Mouse (Mus musculus) cerebellum, adult 11 months (tissue): Measurements from ENCODE around the gene Snhg11.
A peak's percentile ranks its signal among the peaks of the same experiment; 100 is the strongest.

Experiments
- DNase-seq: peaks from one replicate; pipeline ENCODE4 v3.0.0; 2022

Gene Snhg11

GRCm38 (mm10) chr2:158375443-158376122 lies at the start of gene Snhg11:
Gene Snhg11, plus strand, starts transcription at chr2:158375638.
- peak; percentile 89 for DNase-seq

- no peak for DNase-seq
These were observed 41.1 kb upstream of the Snhg11 start for GRCm38 (mm10) chr2:158334356-158334755.

DNA sequence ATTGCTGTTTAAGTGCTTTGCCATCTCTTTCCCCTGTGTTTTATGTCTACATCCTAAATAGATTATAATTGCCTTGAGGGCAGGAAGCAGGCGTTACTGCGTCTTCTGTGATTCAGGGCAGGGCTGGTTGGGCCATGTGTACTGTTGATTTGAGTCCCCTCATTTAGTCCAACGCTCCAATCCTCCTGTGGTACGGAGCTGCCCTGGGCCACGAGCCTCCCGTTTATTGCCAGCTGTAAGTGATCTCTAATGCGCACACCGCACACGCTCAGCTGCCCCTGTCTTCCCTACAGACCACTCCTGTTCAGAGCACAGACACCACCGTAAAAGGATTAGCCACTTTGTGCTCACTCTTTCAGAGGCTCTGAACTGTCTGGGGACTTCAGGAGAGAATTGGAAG lies 37.7 kb upstream of the Snhg11 start:
- no peak for DNase-seq

DNA sequence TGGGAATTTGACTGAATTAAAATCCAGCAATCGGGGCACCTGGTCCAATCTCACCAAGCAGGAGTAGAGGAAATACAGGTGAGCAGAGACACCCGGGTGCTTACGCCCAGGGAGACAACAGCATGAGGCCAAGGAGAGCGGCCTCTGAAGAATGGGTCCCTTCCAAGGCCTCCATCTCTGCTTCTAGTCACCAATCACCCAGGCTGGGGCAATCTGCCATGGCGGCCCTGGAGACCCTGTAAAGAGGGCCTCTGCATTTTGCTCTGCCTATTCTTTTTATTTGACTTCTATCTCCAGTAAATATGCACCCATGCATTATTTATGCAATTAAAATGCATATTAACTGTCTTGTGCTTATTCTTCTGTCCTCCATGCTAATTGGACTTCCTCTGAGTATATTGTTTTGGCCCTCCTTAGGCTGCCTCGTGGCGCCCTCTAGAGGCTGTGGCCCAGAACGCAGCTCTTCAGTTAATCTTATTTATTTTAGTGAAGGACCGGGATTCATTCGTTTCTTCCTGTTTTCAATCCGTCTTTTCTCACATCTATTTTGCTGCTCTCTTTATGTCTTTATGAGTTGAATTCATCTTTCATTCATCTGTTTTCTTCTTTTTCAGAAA lies 35.4 kb upstream of the Snhg11 start:
- peak; percentile 33 for DNase-seq

GRCm38 (mm10) chr2:158341324-158341723 lies 34.1 kb upstream of the Snhg11 start:
- no peak for DNase-seq

DNA sequence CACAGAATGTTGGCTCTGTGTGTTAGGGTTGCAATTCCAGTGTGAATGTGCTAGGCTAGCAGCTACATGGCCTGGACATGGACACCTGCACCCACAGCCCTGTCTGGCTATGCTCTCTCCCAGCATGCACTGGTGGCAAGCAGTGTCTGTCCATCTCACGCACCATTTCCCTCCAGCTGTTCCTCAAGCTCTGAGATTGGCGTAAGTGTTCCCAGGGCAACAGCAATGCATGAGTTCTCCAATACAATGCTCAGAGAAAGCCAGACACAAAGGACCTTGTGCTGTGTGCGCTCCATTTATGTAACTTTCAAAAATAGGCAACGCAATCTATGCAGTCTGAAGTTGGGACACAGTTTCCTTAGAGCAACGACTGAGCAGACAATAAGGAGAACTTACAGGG lies 31.9 kb upstream of the Snhg11 start:
- no peak for DNase-seq

DNA sequence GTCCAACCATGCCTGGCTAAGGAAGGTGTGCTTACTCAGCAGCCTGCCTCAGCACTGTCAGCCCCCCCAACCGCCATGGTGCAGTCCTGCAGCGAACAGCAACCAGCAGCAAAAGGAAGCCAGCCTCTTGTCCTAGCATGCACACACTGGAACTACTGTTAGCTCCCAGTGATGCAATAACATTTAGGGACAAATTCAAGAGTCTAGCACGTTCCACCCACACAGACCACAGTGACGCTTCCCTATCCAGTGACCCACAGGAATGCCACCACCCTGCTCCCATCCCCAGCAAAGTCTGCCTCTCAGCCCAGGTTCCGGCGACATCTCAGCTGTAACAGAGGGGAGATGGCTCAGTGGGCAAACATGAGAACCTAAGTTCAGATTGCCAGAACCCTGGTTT lies 29.0 kb upstream of the Snhg11 start:
- DNase-seq, result no peak

- DNase-seq, result peak; percentile 53
These were observed 27.6 kb upstream of the Snhg11 start for GRCm38 (mm10) chr2:158347868-158348267.

GRCm38 (mm10) chr2:158352801-158353520 lies 22.5 kb upstream of the Snhg11 start:
- no peak for DNase-seq

DNA sequence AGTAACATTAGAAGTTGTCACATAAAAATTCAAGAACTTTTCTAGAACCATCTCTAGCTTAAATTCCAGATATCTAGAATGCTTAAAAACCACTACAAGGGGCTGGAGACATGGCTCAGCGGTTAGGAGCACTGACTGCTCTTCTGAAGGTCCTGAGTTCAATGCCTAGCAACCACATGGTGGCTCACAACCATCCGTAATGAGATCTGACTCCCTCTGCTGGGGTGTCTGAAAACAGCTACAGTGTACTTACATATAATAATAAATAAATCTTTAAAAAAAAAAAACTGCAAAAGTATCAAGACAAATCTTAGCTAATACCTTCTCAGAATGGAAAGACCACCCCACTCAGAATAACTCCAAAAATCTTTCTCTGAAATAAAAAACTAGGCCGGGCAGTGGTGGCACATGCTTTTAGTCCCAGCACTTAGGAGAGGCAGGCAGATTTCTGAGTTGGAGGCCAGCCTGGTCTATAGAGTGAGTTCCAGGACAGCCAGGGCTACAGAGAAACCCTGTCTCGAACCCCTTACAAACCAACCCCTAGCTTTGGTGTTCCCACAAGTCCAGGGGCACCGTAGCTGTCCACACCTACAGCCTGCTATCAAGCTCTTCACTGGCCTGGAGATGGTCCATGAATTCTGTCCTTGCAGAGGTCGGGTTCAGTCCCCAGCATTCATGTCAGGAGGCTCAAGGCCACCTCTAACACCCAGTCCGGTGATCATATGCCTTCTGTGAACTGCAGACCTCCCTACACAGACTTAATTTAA lies 20.9 kb upstream of the Snhg11 start:
- no peak for DNase-seq

- no peak for DNase-seq
These were observed 20.2 kb upstream of the Snhg11 start for GRCm38 (mm10) chr2:158355238-158355637.

DNA sequence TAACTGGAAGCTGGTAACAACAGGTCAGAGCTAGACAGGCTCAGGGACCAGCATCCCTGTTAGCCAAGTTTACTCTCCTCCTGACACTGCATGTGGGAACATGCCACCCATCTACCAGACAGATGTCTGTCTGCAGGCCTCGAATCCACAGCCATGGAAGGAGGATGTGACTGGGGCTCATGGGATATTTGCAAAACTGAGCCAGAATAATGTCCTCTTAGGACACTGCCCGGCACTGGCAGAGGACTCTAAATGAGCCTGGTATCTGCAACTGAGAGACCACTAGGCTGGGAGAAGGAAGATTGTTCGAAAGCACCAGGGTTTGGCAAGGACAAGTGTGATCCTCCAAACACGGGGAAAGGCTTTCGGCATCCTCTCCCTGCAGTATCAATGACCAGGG lies 19.3 kb upstream of the Snhg11 start:
- DNase-seq, result no peak

DNA sequence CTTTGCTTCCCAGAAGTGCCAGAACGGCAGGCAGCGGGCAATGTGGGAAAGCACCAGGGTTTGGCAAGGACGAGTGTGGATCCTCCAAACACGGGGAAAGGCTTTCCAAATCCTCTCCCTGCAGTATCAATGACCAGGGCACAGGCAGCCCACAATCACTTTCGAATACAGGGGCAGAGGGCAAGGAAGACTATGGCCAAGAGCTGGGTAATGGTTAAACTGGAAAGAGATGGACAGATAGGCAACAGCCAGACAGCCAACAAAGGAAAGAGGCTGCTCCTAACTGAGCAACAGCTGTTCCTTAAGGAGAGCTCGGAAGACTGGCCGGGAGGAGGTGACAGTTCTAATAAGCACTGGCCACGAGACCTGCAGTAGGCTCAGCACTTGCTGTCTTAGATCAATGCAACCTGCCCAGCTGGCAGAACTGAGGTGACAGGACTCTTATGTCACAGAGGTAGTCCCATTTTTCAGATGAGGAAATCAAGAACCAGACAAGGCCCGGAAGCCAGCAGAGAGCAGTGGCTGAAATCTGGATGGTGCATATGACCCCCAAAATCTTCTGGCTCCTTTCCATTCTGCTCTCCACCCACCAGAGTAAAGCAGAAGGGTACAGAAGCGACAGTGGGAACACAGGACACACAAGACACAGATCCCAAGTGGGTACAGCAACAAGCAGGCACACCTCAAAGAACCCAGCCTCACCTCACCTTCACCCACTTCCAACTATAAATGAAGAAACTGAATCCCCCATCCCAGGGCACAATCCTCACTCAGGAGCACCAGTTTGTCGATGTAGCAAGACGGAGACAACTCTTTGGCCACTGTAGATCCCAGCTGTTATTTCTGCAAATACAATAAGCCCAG lies 15.4 kb upstream of the Snhg11 start:
- DNase-seq, result no peak

DNA sequence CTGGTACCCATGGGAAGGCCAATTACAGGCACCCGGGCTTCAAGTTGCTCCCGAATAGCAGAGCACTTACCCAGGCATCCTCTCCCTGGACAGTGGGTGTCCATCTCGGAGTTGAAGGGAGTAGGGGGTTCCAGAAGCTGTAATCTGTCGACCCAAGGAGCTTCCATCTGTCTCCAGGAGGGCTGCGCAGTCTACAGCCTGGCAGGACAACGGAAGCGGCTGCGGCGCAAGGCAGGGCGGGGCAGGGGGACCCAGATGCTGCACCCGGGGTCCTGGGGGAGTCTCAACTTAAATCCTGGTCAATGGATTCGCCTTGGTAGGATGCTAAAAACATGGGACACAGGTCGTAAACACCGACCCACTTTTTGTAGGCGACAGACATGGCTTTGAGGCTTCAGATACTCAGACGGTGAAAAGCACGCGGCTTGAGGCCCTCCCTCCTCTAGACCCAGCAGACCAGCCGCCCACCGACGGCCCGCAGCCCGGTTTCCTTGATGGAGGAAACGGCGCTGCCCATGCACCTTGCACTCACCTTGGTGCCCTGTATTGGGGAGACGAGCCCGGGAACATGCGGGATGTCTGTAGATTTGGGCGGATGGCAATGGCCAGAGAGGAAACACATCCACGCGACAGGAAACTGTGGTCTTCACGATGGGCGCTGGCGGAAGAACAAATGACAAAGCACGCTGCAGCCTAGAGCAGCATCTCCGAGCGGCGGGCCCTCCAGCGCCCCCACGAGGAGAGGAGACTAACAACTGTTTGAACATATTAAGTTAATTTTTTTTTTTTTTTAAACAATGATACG lies 14.4 kb upstream of the Snhg11 start:
- peak; percentile 77 for DNase-seq

- DNase-seq, result no peak
These were observed 13.6 kb upstream of the Snhg11 start for GRCm38 (mm10) chr2:158361678-158362320.

GRCm38 (mm10) chr2:158364175-158364574 lies 11.3 kb upstream of the Snhg11 start:
- no peak for DNase-seq

DNA sequence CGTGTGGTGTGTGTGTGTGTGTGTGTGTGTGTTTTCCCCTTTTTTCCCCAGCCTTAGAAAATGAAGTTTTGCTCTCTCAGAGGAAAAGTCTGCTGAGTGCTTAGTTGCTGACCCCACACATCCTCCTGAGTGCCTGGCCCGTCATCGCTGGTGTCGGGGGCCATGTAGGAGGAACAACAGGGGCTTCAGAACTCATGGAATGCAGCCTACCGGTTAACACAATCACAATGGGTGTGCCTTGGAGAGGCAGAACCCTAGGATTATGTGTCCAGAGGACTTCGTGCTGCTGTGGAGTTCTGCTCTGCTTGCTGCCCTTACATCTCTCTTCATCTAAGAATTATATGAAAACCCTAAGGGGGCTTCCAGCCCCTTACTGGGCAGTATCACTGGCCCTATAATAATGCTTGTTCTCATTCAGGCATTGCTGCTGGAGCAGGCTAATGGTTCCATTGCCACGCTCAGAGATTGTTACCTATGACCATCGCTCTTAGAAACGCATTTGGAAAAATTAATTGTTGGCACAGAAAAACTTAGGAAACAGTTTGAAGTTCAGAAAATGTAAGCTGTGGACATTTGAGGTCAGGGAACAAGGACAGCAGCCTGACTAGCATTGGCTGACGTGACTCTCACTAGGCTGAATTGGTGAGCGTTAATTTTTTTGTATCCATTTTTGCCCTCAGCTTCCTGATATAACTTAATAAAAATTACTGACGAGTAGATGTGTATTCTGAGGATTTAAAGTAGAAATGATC lies 10.2 kb upstream of the Snhg11 start:
- DNase-seq, result no peak

DNA sequence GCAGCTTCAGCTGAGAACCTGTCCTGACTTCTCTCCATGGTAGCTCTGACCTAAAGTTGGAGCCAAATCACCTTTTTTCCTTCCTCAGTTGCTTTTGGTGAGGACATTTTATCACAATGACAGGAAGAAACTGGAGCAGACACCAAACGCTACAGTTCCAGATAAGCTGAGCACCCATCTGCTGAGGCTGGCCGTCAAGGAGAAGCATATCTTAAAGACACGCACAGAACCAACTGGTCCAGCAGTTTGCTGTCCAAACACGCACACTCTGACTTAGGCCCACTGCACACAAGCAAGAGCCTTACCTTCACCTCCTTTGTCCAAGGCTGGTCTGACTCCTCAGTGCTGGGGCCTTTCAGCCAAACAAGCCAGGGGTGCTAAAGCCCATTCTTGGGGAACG lies 7.8 kb upstream of the Snhg11 start:
- no peak for DNase-seq

- DNase-seq, result no peak
These were observed 7.1 kb upstream of the Snhg11 start for GRCm38 (mm10) chr2:158368313-158368712.

GRCm38 (mm10) chr2:158369474-158370172 lies 5.8 kb upstream of the Snhg11 start:
- no peak for DNase-seq
